Mouse (Mus musculus) kidney, adult 8-10 months (tissue): ENCODE results near the gene Tmem151a.
A peak's percentile ranks its signal among the peaks of the same experiment; 100 is the strongest.

Source experiments
- DNase-seq, 2 experiments: peaks; one replicate each; pipeline ENCODE4 v3.0.0; 2022

Tmem151a gene

GRCm38 (mm10) chr19:5067040-5067799, 18.1 kb downstream of the Tmem151a start:
- DNase-seq = no peak

GRCm38 (mm10) chr19:5065104-5065503, 20.2 kb downstream of the Tmem151a start:
- no peak for DNase-seq

- DNase-seq = no peak
Measured at GRCm38 (mm10) chr19:5062446-5062845, 22.9 kb downstream of the Tmem151a start.

GRCm38 (mm10) chr19:5062041-5062440, 23.3 kb downstream of the Tmem151a start:
- DNase-seq = no peak

- DNase-seq = no peak
Measured at GRCm38 (mm10) chr19:5060365-5061330, 24.7 kb downstream of the Tmem151a start.

GRCm38 (mm10) chr19:5058801-5059771, 26.2 kb downstream of the Tmem151a start:
- no peak for DNase-seq

- DNase-seq = no peak
Measured at GRCm38 (mm10) chr19:5057876-5058775, 27.2 kb downstream of the Tmem151a start.

- DNase-seq = peak in 1 of 2 experiments; percentile 20
Measured at GRCm38 (mm10) chr19:5056251-5056650, 29.1 kb downstream of the Tmem151a start.

GRCm38 (mm10) chr19:5053909-5054308, 31.4 kb downstream of the Tmem151a start:
- DNase-seq = peak in 1 of 2 experiments; percentile 38

- no peak for DNase-seq
Measured at GRCm38 (mm10) chr19:5052853-5053252, 32.5 kb downstream of the Tmem151a start.

GRCm38 (mm10) chr19:5052166-5052822, 33.0 kb downstream of the Tmem151a start:
- no peak for DNase-seq

GRCm38 (mm10) chr19:5051515-5051914, 33.8 kb downstream of the Tmem151a start:
- no peak for DNase-seq

GRCm38 (mm10) chr19:5051031-5051430, 34.3 kb downstream of the Tmem151a start:
- DNase-seq = no peak

GRCm38 (mm10) chr19:5050047-5050905, 35.1 kb downstream of the Tmem151a start, which contains the start of gene Rin1:
TSS of gene Rin1 (plus strand) at chr19:5050481.
- DNase-seq = peak; percentile 46 to 48

GRCm38 (mm10) chr19:5049325-5049724, 36.0 kb downstream of the Tmem151a start:
- DNase-seq = no peak

GRCm38 (mm10) chr19:5048138-5049056, 36.9 kb downstream of the Tmem151a start:
- no peak for DNase-seq

GRCm38 (mm10) chr19:5045531-5045930, 39.8 kb downstream of the Tmem151a start:
- no peak for DNase-seq

GRCm38 (mm10) chr19:5041588-5041987, 43.7 kb downstream of the Tmem151a start:
- DNase-seq = no peak
